Mouse (Mus musculus) midbrain, embryonic 14.5 days (tissue): ENCODE results near the gene Sidt2. TPM values are rescaled to one million over a fixed set of nuclear protein-coding genes. Genes with fewer than 3 reads are reported as not detected.

Experiments
- ATAC-seq: fragments of 200-750 bp; cut with Nextera tagmentation; 2 replicates; pipeline ENCODE4 v1.8.0; 2017; ENCODE audit warnings: moderate number of reproducible peaks, moderate library complexity; ENCODE audit not compliant: low FRiP score, low TSS enrichment
- DNase-seq: peaks from one replicate; pipeline ENCODE4 v3.0.0-alpha.2; 2015
- H3K27ac ChIP-seq: fragments of 300-500 bp; sonication (generic); replicated peaks from 2 replicates; pipeline ENCODE4 v1.5.1; 2014; ENCODE audit warnings: mild to moderate bottlenecking, low read depth, low read length, moderate library complexity
- H3K27me3 ChIP-seq: fragments of 300-500 bp; sonication (generic); 2 replicates; pipeline ENCODE4 v1.6.1; 2014; ENCODE audit warnings: low read length, control low read depth, mixed read lengths; ENCODE audit not compliant: control insufficient read depth, insufficient read depth
- H3K36me3 ChIP-seq: fragments of 300-500 bp; sonication (generic); 2 replicates; pipeline ENCODE4 v1.6.1; 2014; ENCODE audit warnings: low read length, control low read depth; ENCODE audit not compliant: control insufficient read depth, insufficient read depth
- H3K4me1 ChIP-seq: fragments of 300-500 bp; sonication (generic); 2 replicates; pipeline ENCODE4 v1.6.1; 2014; ENCODE audit warnings: mild to moderate bottlenecking, antibody characterized with exemption, low read length, control low read depth; ENCODE audit not compliant: control insufficient read depth, insufficient read depth
- H3K4me2 ChIP-seq: fragments of 300-500 bp; sonication (generic); 2 replicates; pipeline ENCODE4 v1.6.1; 2014; ENCODE audit warnings: mild to moderate bottlenecking, low read length, moderate library complexity
- H3K4me3 ChIP-seq: fragments of 300-500 bp; sonication (generic); replicated peaks from 2 replicates; pipeline ENCODE4 v1.5.1; 2014; ENCODE audit warnings: low read depth, low read length
- H3K9ac ChIP-seq: fragments of 300-500 bp; sonication (generic); replicated peaks from 2 replicates; pipeline ENCODE4 v1.6.1; 2014; ENCODE audit warnings: mild to moderate bottlenecking, low read length, moderate library complexity
- H3K9me3 ChIP-seq: fragments of 300-500 bp; sonication (generic); 2 replicates; pipeline ENCODE4 v1.6.1; 2016; ENCODE audit warnings: low read length, control low read depth, mixed read lengths; ENCODE audit not compliant: control insufficient read depth
- WGBS: fragments of 180-500 bp; shearing (Covaris S2); extraction: QIAGEN DNeasy Blood & Tissue Kit; methylation state at CpG from one replicate; pipeline ENCODE4 v1.1.7; 2014; 5-methylcytosine and 5-hydroxymethylcytosine counted together
- polyA plus RNA-seq: library from polyadenylated mRNA; unstranded; fragments of >200 nt; fragmentation: Nextera tagmentation; extraction: Ambion mirVana; gene quantifications from 2 replicates; pipeline ENCODE4 v1.2.1, GENCODE M21; 2014

The Sidt2 gene
- polyA plus RNA-seq, 1 experiment from 2014 or later = 40.5 TPM

DNA sequence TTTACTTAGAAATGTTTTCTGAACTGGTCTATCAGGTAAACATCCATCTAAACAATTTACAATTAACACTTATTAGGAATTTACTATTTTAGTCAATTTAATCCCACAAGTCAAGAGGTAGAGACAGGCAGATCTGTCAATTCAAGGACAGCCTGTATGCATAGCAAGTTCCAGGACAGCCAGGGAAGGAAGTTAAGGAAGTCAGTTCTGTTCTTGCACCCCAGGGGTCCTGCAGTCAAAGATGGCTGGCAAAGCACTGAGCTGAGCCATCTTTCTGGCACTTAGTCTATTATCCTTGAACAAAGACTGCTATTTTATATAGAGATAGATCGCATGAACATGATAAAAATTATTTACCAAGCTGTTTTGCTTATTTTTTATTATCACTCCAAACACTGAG is 25.6 kb upstream of the Sidt2 start:
- ATAC-seq = no peak
- 90% methylated on average over 1 of the region's 1 CpGs for WGBS
- no peak for DNase-seq

DNA sequence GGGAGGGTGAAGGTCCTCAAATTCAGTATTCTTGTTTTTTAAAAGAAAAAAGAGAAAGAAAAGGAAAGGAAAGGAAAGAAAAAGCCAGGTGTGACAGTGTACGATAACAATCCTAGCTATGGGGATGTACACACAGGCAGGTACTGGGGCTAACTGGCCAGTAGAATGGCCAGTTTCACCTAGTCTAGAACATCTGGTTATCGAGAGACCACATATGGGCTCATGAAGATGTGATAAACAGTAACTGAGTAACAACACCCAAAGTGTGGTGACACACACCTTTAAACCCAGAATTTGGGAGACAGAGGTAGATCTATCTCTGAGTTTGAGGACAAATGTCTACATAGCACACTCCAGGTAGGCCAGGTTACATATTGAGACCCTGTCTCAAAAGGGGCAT is 24.7 kb upstream of the Sidt2 start:
- Histone ChIP-seq H3K9me3 (no peaks in the 10 kb centered on the region), H3K4me2 (no peak overlapping the region), H3K9ac (no peak overlapping the region), H3K4me3 (no peak overlapping the region), H3K27ac (no peak overlapping the region), H3K27me3 (no peaks in the 10 kb centered on the region), H3K4me1 (peaks cover 25% of the 10 kb centered on the region), H3K36me3 (peaks cover 11% of the 10 kb centered on the region)
- 97% methylated on average over 2 of the region's 2 CpGs for WGBS
- no peak for ATAC-seq
- no peak for DNase-seq

More for the DNA sequence above, 25.6 kb upstream of the Sidt2 start:
- Histone ChIP-seq H3K9me3 (no peaks in the 10 kb centered on the region), H3K4me1 (peaks cover 25% of the 10 kb centered on the region), H3K27ac (no peak overlapping the region), H3K36me3 (peaks cover 5% of the 10 kb centered on the region; the same call in 1 of the 2 replicates), H3K27me3 (no peaks in the 10 kb centered on the region), H3K9ac (no peak overlapping the region), H3K4me2 (no peak overlapping the region), H3K4me3 (no peak overlapping the region)

GRCm38 (mm10) chr9:45976884-45977283 is 21.8 kb upstream of the Sidt2 start:
- peak; percentile 34 for DNase-seq
- no peaks in the 10 kb centered on the region for H3K9me3 ChIP-seq
- peaks cover 38% of the 10 kb centered on the region for H3K36me3 ChIP-seq
- no peaks in the 10 kb centered on the region for H3K27me3 ChIP-seq
- no peak overlapping the region for H3K9ac ChIP-seq
- H3K4me3 ChIP-seq = no peak overlapping the region
- no peak overlapping the region for H3K27ac ChIP-seq
- ATAC-seq = no peak
- 88% methylated on average over 2 of the region's 2 CpGs for WGBS
- H3K4me1 ChIP-seq = peaks cover 17% of the 10 kb centered on the region; the same call in 1 of the 2 replicates
- H3K4me2 ChIP-seq = no peak overlapping the region

GRCm38 (mm10) chr9:45963577-45963976 is 8.5 kb upstream of the Sidt2 start:
- ATAC-seq (no peak), DNase-seq (no peak)
- Histone ChIP-seq H3K4me3 (no peak overlapping the region), H3K36me3 (peaks cover 82% of the 10 kb centered on the region), H3K9me3 (no peaks in the 10 kb centered on the region), H3K4me2 (no peak overlapping the region), H3K27me3 (no peaks in the 10 kb centered on the region), H3K4me1 (no peaks in the 10 kb centered on the region), H3K27ac (no peak overlapping the region), H3K9ac (no peak overlapping the region)
- WGBS = 96% methylated on average over 6 of the region's 6 CpGs

DNA sequence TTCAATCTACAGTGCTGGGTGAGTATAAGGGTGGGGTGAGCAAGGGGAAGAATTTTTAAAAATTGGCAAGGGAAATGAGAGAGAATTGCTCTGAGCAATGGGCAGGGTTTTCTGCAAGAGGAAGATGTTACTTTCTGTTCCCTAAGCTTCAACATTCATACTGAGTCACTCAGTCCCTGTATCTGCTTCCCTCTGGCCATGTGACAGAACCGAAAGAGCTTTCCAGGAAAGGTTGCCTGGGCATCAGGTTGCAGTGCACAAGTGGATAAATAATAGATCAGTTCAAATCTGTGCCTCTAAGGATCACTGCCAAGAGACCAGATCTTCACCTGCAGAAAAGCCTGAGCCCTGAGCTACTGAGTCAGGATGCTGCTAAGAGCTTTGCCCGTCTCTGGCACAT is 6.8 kb upstream of the Sidt2 start:
- Histone ChIP-seq H3K4me1 (no peaks in the 10 kb centered on the region), H3K27me3 (no peaks in the 10 kb centered on the region), H3K4me3 (no peak overlapping the region), H3K27ac (no peak overlapping the region), H3K9me3 (no peaks in the 10 kb centered on the region), H3K9ac (no peak overlapping the region), H3K36me3 (peaks cover 65% of the 10 kb centered on the region), H3K4me2 (no peak overlapping the region)
- ATAC-seq (no peak), DNase-seq (no peak)
- 92% methylated on average over 2 of the region's 2 CpGs for WGBS

GRCm38 (mm10) chr9:45959661-45960060 is 4.6 kb upstream of the Sidt2 start:
- no peak overlapping the region for H3K27ac ChIP-seq
- H3K36me3 ChIP-seq = peaks cover 43% of the 10 kb centered on the region

DNA sequence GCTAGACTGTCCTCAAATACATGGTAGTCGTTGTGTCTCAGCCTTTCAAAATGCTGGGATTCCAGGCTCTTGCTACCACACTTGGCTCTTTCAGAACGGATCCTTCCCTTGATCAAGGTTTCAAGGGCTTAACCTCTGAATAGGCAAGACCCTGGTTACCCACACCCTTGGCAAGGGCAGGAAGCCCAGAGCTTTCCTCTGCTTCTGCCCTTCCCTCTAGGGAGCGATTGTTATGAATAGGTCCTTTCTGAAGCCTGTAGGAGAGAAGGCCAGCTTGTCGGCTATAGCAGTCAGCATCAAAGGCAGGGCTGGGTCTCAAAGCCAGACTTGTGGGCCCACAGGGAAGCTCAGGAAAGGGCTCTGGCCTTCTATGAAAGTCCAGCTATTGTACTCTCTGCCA is 3.8 kb upstream of the Sidt2 start:
- Histone ChIP-seq H3K27ac (0 out of 2 replicates have a peak overlapping the region, but pooled peaks have one; percentile 41), H3K9me3 (no peaks in the 10 kb centered on the region), H3K9ac (no peak overlapping the region), H3K27me3 (no peaks in the 10 kb centered on the region), H3K4me2 (no peak overlapping the region), H3K4me1 (peaks cover 12% of the 10 kb centered on the region), H3K4me3 (no peak overlapping the region), H3K36me3 (peaks cover 35% of the 10 kb centered on the region)
- ATAC-seq (no peak), DNase-seq (no peak)
- 48% methylated on average over 4 of the region's 4 CpGs for WGBS

More at GRCm38 (mm10) chr9:45959661-45960060, 4.6 kb upstream of the Sidt2 start:
- no peak for DNase-seq
- no peak for ATAC-seq
- Histone ChIP-seq H3K4me1 (peaks cover 7% of the 10 kb centered on the region; the same call in 1 of the 2 replicates), H3K4me2 (no peak overlapping the region), H3K9ac (no peak overlapping the region), H3K27me3 (no peaks in the 10 kb centered on the region), H3K9me3 (no peaks in the 10 kb centered on the region), H3K4me3 (no peak overlapping the region)
- 86% methylated on average over 7 of the region's 7 CpGs for WGBS

GRCm38 (mm10) chr9:45958023-45958670 is 3.1 kb upstream of the Sidt2 start:
- no peak for DNase-seq
- no peak overlapping the region for H3K27ac ChIP-seq

More at GRCm38 (mm10) chr9:45958023-45958670, 3.1 kb upstream of the Sidt2 start:
- Histone ChIP-seq H3K9me3 (no peaks in the 10 kb centered on the region), H3K4me2 (no peak overlapping the region), H3K9ac (no peak overlapping the region), H3K27me3 (no peaks in the 10 kb centered on the region), H3K4me3 (no peak overlapping the region), H3K36me3 (peaks cover 29% of the 10 kb centered on the region), H3K4me1 (peaks cover 18% of the 10 kb centered on the region)
- ATAC-seq = no peak
- 76% methylated on average over 7 of the region's 7 CpGs for WGBS
